Mouse (Mus musculus) central nervous system, embryonic 11.5 days (tissue): ENCODE data around the gene Fcrlb. TPM values are rescaled to one million over a fixed set of nuclear protein-coding genes. Genes with fewer than 3 reads are reported as not detected.

Source experiments
- polyA plus RNA-seq: library from polyadenylated mRNA; depleted of rRNA; stranded (reverse); fragments of >200 nt; gene quantifications from 2 replicates; pipeline ENCODE4 v1.2.3, GENCODE M21; 2012; rRNA removed

The Fcrlb gene
- polyA plus RNA-seq: 0.04 TPM in 1 of 2 replicates, not detected in the other

DNA sequence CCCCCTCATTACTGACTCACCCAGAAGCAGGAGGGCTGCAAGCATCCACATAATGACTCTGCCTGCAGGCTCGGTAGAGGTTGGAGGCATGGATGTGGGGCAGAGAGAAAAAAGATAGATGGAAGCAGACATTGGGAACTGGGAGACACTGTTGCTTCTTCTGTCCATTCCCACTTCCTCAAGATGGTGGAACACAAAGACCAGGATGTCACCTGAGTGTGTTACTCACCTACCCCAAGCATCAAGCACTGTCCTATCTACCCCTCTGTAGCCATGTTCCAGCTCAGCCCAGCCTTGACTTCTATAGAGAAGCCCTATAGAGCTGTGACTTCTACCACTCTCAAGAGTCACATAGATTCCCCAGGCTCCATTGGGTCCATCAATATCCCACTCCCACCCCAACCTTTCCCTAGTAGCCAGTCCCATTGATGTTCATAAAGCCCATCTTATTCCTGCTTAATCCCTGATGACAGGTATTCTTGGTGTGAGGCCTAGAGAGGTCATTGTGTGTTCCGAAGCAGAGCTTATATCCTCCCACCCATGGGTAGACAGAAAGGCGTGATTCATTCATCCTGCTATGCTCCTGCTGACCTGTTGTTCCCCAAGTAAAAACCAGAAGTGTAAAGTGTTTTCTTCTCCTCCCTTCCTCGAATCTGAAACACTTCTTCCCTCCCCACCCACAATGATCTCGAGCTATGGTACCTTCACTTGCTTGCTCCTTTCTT is at the start of gene Fcrlb:
Fcrlb (minus strand) TSS at position 51 of the 725 bp plus-strand sequence.

GRCm38 (mm10) chr1:170927378-170927777 is 14.6 kb upstream of the Fcrlb start, which contains the start of gene Fcrla:
Fcrla (minus strand) TSS chr1:170927583.

DNA sequence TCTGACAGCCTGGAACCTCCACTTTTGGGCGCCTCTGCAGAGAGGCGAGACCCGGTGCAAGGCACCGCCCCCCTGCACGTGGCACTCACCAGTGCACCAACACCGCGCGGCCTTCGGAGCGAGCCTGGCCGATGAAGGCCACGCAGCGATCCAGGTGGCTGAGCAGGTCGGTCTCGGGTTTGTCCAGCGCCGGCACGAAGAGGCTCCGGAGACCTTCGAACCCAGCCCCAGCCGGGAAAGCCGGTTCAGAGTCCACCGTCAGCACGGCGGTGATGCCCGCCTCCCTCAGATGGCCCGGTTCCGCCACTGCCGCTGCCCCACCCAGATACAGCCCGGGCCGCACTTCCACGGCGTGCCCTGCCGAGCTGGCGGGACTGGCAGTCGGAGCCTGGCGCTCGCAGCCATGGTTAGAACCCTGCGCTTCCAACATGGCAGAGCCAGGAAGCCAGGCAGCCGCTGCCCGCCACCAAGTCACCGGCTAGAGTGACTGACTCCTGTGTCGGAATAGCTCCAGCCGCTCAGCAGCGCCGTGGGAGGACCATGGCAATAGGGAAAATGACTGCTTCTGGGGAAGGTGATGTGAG is 27.7 kb downstream of the Fcrlb start, which contains the start of the genes Gm26620 and Dusp12:
Gm26620 (plus strand) TSS at position 88 of the 584 bp plus-strand sequence.
Dusp12 (minus strand) TSS at position 563 of the 584 bp plus-strand sequence.

DNA sequence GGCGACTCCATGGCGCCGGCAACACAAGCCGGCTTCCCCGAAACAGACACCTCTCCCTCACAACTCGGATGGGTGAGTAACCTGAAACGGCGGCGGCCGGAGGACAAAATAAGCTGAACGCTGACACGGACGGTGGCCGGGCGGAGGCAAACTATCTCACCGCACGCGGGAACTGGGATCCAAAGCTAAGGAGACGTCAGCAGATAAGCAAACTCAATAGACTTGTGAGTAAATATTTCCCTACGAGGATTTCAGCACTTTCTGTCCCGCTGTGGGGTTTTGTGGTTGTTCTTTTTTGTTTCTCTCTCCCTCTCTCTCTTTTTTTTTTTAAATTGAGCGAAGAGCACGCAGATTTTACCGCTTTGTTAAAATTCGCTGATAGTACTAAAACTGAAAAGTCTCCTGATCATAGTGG is 45.0 kb downstream of the Fcrlb start, which contains the start of gene Atf6:
Atf6 (minus strand) TSS at position 81 of the 415 bp plus-strand sequence.

Other genes starting within 250 kb of the Fcrlb start
- gene Atf6, start 45.2 kb downstream of the Fcrlb start, polyA plus RNA-seq: 6.2 and 9.6 TPM in 2 replicates
- 0.46 and 0.57 TPM in 2 replicates for gene Gm26620, start 27.9 kb downstream of the Fcrlb start, polyA plus RNA-seq
- 38.4 and 46.7 TPM in 2 replicates for gene Dusp12, start 27.4 kb downstream of the Fcrlb start, polyA plus RNA-seq
- not detected in 2 replicates for gene Fcrla, start 14.6 kb upstream of the Fcrlb start, polyA plus RNA-seq
- 0.47 and 0.58 TPM in 2 replicates for gene Fcgr2b, start 63.6 kb upstream of the Fcrlb start, polyA plus RNA-seq
- gene Fcgr4, start 106.0 kb upstream of the Fcrlb start, polyA plus RNA-seq: 0.20 and 0.45 TPM in 2 replicates
- 5.1 and 6.4 TPM in 2 replicates for gene Fcgr3, start 152.0 kb upstream of the Fcrlb start, polyA plus RNA-seq
- 3.0 and 3.8 TPM in 2 replicates for gene Cfap126, start 201.0 kb upstream of the Fcrlb start, polyA plus RNA-seq
- 236 and 443 TPM in 2 replicates for gene Sdhc, start 237.7 kb upstream of the Fcrlb start, polyA plus RNA-seq
- gene Mpz, start 237.8 kb upstream of the Fcrlb start, polyA plus RNA-seq: 0.72 and 3.3 TPM in 2 replicates